Mouse (Mus musculus): Measurements from ENCODE around the gene AC131692.1. TPM values are rescaled to one million over a fixed set of nuclear protein-coding genes. Genes with fewer than 3 reads are reported as not detected.
A peak's percentile ranks its signal among the peaks of the same experiment; 100 is the strongest.

AC131692.1 gene
- polyA plus RNA-seq, 1 experiment: 1.5 TPM

GRCm38 (mm10) chr19:6116113-6116850, 22.1 kb downstream of the AC131692.1 start:
- H3K4me3 ChIP-seq (replicated peaks): peak overlapping the region; percentile 98
- no peaks in the 10 kb centered on the region for H3K27me3 ChIP-seq (replicated peaks)
- no peak for TF ChIP-seq GATA1 (IDR thresholded peaks at IDR 0.05; ENCODE audit: borderline replicate concordance, low read length)
- TF ChIP-seq FLI1 (IDR thresholded peaks at IDR 0.05; ENCODE audit: low read length): no peak
- H3K4me1 ChIP-seq: peaks cover 56% of the 10 kb centered on the region
- H3K9me3 ChIP-seq: no peaks in the 10 kb centered on the region
- peaks cover 67% of the 10 kb centered on the region for H3K36me3 ChIP-seq (replicated peaks; ENCODE audit: low read length)

DNA sequence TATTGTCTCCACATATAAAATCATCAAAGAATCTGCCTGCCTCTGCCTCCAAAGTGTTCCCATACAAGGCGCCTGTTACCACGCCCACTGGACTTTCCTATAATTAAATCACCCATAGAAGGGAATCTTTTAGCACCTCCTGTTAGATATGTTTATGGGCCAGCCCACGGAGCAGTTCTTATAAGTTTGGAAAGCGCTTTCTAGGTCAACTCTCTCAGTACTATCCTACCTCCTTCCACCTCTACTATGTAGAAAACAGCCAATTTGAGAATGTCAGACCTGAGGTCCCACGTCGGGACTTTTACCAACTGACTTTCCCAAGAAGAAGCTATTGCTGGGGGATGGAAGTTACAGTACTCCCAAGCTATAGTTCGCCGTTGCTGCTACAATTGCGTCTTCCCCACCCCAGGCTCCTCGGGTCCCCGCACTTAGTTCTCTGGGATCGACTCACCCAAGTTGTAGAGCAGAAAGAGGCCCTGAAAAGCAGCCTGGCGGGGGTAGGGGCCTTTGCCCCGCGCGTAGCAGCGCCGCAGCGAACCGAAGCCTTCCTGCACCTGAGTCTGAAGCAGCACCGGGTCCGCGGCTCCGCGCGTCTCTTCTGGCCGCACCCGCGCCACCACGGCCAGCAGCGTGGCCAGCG, 23.2 kb downstream of the AC131692.1 start:
- Histone ChIP-seq H3K36me3 (replicated peaks; ENCODE audit: low read length) (peaks cover 72% of the 10 kb centered on the region), H3K27me3 (replicated peaks) (no peaks in the 10 kb centered on the region), H3K4me3 (replicated peaks) (peak overlapping the region; percentile 98), H3K4me1 (peaks cover 56% of the 10 kb centered on the region), H3K9me3 (no peaks in the 10 kb centered on the region)
- TF ChIP-seq FLI1 (IDR thresholded peaks at IDR 0.05; ENCODE audit: low read length) (no peak), GATA1 (IDR thresholded peaks at IDR 0.05; ENCODE audit: borderline replicate concordance, low read length) (no peak)

DNA sequence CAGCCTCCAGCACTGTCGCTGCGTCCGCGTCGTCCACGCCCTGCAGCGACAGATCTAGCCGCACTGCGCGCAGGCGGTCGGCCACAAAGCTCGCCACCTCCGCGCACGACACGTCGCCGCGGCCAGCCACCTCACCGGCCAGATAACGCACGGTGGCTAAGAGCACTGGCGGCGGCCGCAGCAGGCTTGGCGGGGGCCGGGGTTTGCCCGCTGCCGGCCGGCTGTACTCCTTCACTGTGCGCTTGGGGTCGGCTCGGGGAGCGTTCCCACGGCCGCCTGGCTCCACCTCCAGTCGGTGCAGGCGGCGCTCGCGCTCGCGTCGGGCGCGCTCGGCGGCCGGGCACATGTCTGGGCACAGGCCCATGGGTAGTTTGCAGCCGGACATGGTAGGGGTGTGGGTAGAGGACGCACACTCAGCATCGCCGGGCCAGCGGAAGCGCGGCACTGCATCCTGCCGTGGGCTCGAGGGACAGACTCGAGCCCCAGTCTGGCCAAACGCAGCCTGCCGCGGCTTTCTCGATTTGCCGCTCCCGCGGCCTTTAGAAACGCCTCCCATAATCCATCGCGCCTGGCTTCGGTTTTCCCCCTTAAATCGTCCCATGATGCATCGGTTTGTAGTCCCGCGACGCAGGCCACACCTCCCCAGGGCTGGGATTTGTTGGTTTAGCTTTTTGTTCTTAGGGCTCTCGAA, 23.9 kb downstream of the AC131692.1 start, which contains the start of gene Sac3d1:
Gene Sac3d1 (minus strand): TSS at position 665 of the 691 bp plus-strand sequence.
- Histone ChIP-seq H3K4me3 (replicated peaks) (peak within 1 kb of the TSS; percentile 98), H3K4me1 (peaks cover 51% of the 10 kb centered on the region), H3K36me3 (replicated peaks; ENCODE audit: low read length) (peaks cover 69% of the 10 kb centered on the region), H3K27me3 (replicated peaks) (no peaks in the 10 kb centered on the region), H3K9me3 (no peaks in the 10 kb centered on the region)
- no peak for TF ChIP-seq GATA1 (IDR thresholded peaks at IDR 0.05; ENCODE audit: borderline replicate concordance, low read length)
- no peak for TF ChIP-seq FLI1 (IDR thresholded peaks at IDR 0.05; ENCODE audit: low read length)

DNA sequence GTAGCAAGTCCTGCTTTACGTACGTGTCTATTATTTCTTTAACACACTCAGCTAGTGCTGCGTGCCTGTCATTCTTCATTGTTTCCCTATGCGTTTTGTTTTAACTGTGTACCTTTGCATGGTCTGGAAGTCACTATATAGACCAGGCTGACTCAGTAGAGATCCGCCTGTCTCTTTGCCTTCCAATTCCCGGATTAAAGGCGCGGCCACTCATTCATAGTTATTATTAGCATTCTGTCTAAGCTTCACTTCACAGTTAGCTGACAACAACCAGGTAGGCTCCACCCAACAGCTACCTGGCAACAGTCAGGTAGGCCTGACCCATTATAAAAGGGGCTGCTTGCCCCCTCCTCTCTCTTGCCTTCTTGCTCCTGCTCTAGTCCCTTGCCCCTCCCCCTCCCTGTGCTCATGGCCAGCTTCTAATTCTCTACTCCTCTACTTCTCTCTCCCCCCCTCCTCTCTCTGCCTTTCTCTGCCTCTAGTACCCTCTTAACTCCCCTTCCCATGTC, 24.5 kb downstream of the AC131692.1 start:
- Histone ChIP-seq H3K27me3 (replicated peaks) (no peaks in the 10 kb centered on the region), H3K36me3 (replicated peaks; ENCODE audit: low read length) (peaks cover 70% of the 10 kb centered on the region), H3K4me1 (peaks cover 51% of the 10 kb centered on the region), H3K4me3 (replicated peaks) (peak overlapping the region; percentile 98), H3K9me3 (no peaks in the 10 kb centered on the region)
- TF ChIP-seq FLI1 (IDR thresholded peaks at IDR 0.05; ENCODE audit: low read length) (no peak), GATA1 (IDR thresholded peaks at IDR 0.05; ENCODE audit: borderline replicate concordance, low read length) (no peak)

DNA sequence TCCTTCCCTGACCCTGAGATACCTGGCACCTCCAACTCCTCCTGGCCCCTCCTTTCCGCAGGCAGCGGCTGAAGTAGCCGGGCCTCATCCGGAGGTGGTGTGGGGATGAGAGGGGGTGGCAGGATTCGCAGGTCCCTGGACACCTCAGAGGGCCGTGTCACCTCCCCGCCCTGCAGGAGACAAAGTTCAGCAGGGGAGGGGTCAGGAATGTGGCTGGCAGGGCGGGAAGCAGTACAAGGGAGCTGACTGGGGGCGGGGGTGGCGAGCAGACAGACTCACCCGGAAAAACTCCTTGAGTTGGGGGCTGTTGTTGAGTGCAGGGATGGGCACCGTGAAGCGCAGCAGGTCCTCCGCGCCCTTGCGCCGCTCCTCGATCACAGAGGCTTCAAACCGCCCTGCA, 27.5 kb downstream of the AC131692.1 start:
- Histone ChIP-seq H3K4me1 (peaks cover 40% of the 10 kb centered on the region), H3K36me3 (replicated peaks; ENCODE audit: low read length) (peaks cover 46% of the 10 kb centered on the region), H3K4me3 (replicated peaks) (no peak overlapping the region), H3K9me3 (no peaks in the 10 kb centered on the region), H3K27me3 (replicated peaks) (no peaks in the 10 kb centered on the region)
- TF ChIP-seq GATA1 (IDR thresholded peaks at IDR 0.05; ENCODE audit: borderline replicate concordance, low read length) (no peak), FLI1 (IDR thresholded peaks at IDR 0.05; ENCODE audit: low read length) (no peak)

DNA sequence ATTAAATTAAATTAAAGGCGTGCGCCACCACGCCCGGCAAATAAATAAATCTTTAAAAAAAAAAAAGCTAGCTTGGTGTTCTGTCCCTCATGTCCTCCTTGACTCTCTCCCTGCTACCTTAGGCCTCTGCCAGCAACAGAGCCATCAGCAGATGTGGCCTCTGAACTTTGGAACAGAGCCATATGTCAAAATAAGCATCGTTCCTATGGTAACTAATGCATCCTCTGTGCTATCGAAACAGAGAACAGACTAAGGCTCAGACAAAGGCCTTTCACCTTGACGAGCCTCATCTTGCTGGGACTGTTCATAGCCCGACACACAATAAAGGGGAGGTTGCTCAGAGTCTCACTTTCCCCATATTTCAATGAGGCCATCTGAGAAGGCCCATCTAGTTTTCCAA, 29.1 kb downstream of the AC131692.1 start:
- Histone ChIP-seq H3K4me1 (peaks cover 43% of the 10 kb centered on the region), H3K36me3 (replicated peaks; ENCODE audit: low read length) (peaks cover 45% of the 10 kb centered on the region), H3K4me3 (replicated peaks) (no peak overlapping the region), H3K9me3 (no peaks in the 10 kb centered on the region), H3K27me3 (replicated peaks) (no peaks in the 10 kb centered on the region)
- no peak for TF ChIP-seq GATA1 (IDR thresholded peaks at IDR 0.05; ENCODE audit: borderline replicate concordance, low read length)
- TF ChIP-seq FLI1 (IDR thresholded peaks at IDR 0.05; ENCODE audit: low read length): no peak

DNA sequence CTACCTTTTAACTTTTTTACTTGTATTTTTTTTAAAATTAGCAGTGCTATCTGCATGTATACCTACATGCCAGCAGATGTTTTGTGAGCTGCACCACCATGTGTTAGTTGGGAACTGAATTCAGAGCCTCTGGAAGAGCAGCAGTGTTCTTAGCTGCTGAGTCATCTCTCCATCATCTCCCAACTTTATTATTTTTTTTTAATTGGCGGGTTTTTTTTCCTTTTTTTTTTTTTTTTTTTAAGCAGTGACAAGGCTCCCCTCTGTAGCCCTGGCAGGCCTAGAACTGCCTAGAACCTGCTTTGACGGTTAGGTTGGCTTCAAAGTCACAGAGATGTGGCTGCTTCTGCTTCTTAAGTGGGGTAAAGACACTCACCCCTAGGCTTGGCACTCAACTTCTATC, 30.7 kb downstream of the AC131692.1 start:
- Histone ChIP-seq H3K36me3 (replicated peaks; ENCODE audit: low read length) (peaks cover 39% of the 10 kb centered on the region), H3K4me1 (peaks cover 35% of the 10 kb centered on the region), H3K4me3 (replicated peaks) (no peak overlapping the region), H3K9me3 (no peaks in the 10 kb centered on the region), H3K27me3 (replicated peaks) (no peaks in the 10 kb centered on the region)
- no peak for TF ChIP-seq GATA1 (IDR thresholded peaks at IDR 0.05; ENCODE audit: borderline replicate concordance, low read length)
- TF ChIP-seq FLI1 (IDR thresholded peaks at IDR 0.05; ENCODE audit: low read length): no peak

GRCm38 (mm10) chr19:6126289-6126688, 32.1 kb downstream of the AC131692.1 start:
- no peak for TF ChIP-seq FLI1 (IDR thresholded peaks at IDR 0.05; ENCODE audit: low read length)
- TF ChIP-seq GATA1 (IDR thresholded peaks at IDR 0.05; ENCODE audit: borderline replicate concordance, low read length): no peak
- Histone ChIP-seq H3K4me3 (replicated peaks) (peak overlapping the region; percentile 74), H3K4me1 (peaks cover 30% of the 10 kb centered on the region), H3K27me3 (replicated peaks) (no peaks in the 10 kb centered on the region), H3K36me3 (replicated peaks; ENCODE audit: low read length) (peaks cover 25% of the 10 kb centered on the region), H3K9me3 (no peaks in the 10 kb centered on the region)

- H3K36me3 ChIP-seq (replicated peaks; ENCODE audit: low read length): peaks cover 18% of the 10 kb centered on the region
- H3K27me3 ChIP-seq (replicated peaks): no peaks in the 10 kb centered on the region
- TF ChIP-seq GATA1 (IDR thresholded peaks at IDR 0.05; ENCODE audit: borderline replicate concordance, low read length): no peak
- TF ChIP-seq FLI1 (IDR thresholded peaks at IDR 0.05; ENCODE audit: low read length): no peak
- peak overlapping the region; percentile 95 for H3K4me3 ChIP-seq (replicated peaks)
- no peaks in the 10 kb centered on the region for H3K9me3 ChIP-seq
- peaks cover 34% of the 10 kb centered on the region for H3K4me1 ChIP-seq
Measured at GRCm38 (mm10) chr19:6126789-6127580, 32.8 kb downstream of the AC131692.1 start.
